Mouse (Mus musculus) cerebellum, adult 8-10 months (tissue): ENCODE measurements around the gene Prpf3.
"Not testable (repeated sequence)": the region's sequence is repeated elsewhere in the genome, so short reads cannot be mapped to it uniquely, and the experiment has no call there.

Experiments used
- DNase-seq: peaks from one replicate; pipeline ENCODE4 v3.0.0; 2022

Prpf3 gene

GRCm38 (mm10) chr3:95818571-95819288 lies 37.0 kb downstream of the Prpf3 start, which contains the start of gene Rprd2:
Rprd2 (minus strand) TSS chr3:95818863.
- peak; percentile 77 for DNase-seq

- DNase-seq = peak; percentile 67
Measured at GRCm38 (mm10) chr3:95818026-95818511, 37.6 kb downstream of the Prpf3 start.

GRCm38 (mm10) chr3:95816681-95817080 lies 39.0 kb downstream of the Prpf3 start:
- DNase-seq = no peak

- DNase-seq = no peak
Measured at GRCm38 (mm10) chr3:95808384-95808783, 47.3 kb downstream of the Prpf3 start.

GRCm38 (mm10) chr3:95807630-95808029 lies 48.1 kb downstream of the Prpf3 start:
- not testable (repeated sequence) for DNase-seq

GRCm38 (mm10) chr3:95806677-95807076 lies 49.0 kb downstream of the Prpf3 start:
- no peak for DNase-seq

- DNase-seq = no peak
Measured at GRCm38 (mm10) chr3:95803851-95804250, 51.8 kb downstream of the Prpf3 start.

- no peak for DNase-seq
Measured at GRCm38 (mm10) chr3:95798756-95799155, 56.9 kb downstream of the Prpf3 start.

- DNase-seq = no peak
Measured at GRCm38 (mm10) chr3:95794299-95794698, 61.4 kb downstream of the Prpf3 start.

GRCm38 (mm10) chr3:95793662-95794061 lies 62.0 kb downstream of the Prpf3 start:
- DNase-seq = no peak

- DNase-seq = no peak
Measured at GRCm38 (mm10) chr3:95785501-95785900, 70.2 kb downstream of the Prpf3 start.
